Mouse (Mus musculus) kidney, adult 8-10 months (tissue): ENCODE measurements around the gene Avpr1a.

Experiments
- DNase-seq, 2 experiments: peaks; one replicate each; pipeline ENCODE4 v3.0.0; 2022

The Avpr1a gene

DNA sequence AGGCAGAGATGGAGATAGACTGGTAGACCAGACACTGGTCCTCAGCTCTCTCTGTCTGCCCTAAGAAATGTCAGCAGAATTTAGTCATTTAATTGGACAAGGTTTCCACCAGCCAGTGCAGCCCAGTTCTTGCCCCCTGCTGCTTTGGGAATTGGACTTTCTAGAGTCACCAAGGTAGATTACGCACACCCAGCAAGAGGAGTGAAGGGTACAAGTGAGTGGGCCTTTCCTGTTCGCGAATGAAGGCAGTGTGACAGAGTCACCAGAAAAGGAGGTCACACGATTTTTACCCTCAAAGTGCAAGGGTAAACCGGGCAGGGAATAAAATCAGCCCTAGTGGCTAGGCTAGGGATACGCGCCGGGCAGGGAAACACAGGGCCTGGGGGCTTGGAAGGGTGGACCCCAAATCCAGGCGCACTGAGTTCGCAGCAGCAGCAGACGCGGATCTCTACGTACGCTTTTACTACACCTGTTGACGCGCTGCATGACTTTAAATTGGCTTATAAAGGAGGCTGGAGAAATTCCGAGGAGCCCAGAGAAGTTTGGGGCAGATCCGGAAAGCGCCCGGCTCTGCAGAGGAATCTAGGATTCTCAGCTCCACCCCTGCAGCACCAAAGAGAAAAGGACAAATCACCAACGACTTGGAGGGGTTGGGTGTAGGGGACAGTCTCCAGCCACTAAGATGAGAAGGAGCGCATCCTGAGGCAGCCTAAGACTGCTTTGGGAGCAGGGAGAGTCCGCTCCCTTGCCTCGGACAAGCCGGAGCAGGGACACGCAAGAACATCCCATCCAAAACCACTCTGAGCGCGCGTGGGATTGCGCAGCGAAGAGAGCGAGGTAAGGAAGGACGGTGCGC, at the start of gene Avpr1a:
Gene Avpr1a (plus strand): TSS at position 639 of the 856 bp plus-strand sequence.
- DNase-seq, result no peak

DNA sequence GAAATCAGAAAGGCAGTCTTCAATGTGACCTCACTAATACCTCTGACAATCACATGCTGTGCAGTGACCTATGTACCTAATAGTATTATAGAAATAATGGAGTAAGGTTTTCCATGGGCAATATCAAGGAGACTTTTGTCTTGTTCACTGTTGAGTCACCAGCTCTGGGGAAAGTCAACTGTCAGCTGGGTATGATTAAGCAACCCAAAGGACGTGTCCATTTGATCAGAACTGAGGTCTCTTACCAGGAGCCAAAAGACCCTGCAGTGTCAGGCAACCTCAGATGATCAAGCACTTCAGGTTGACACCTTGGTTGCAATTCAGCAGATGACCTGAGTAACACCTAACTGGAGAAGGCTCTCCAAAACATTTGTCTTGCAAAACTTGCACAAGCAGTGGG, 46.0 kb upstream of the Avpr1a start:
- DNase-seq, result no peak

DNA sequence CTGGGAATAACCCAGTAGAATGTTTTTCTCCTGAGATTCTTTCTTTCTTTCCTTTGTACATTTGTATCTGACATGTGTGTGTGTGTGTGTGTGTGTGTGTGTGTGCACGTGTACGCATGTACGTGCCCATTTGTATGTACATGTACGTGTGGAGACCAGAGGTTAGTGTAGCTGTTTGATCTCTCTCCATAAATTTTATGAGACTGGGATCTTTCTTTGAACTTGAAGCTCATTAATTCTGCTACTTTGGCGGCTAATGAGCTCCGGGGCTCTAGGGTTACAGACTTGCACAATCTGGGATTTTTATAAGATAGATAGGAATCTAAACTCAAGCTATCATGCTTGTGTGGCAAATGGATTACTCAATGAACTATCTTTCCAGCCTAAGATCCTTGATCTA, 42.0 kb upstream of the Avpr1a start:
- DNase-seq, result no peak

DNA sequence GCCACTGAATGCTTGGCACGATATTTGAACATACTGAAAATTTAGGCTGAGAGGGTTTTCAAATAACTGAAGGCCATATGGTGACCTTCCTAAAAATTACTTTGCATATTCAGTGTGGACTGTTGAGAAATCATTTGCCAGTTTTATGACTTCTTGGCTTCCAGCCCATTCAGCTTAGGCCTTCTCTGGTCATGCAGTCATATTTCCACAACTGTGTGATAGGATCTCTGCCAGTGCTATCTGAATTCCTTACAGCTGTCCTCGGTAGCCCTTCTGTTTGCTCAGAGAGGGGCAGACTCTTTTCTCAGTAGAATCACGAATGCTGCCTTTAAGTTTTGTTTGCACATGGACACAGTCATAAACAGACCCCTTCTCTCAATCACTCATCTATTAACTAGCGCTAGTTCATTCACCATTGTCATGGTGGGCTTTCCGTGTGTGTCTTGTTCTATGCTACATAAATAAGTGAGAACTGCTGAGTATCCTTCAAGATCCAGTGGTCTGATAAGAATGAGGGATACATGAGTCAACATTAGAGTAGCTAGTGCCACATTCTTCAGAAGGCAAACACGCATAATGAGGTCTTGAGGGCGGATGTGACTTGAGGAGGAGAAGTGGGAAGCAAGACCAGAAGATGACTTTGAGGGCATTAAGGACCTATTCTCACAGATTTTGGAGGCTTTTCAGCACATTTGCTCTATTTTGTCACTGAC, 39.4 kb upstream of the Avpr1a start:
- DNase-seq, result peak; percentile 17 to 59

DNA sequence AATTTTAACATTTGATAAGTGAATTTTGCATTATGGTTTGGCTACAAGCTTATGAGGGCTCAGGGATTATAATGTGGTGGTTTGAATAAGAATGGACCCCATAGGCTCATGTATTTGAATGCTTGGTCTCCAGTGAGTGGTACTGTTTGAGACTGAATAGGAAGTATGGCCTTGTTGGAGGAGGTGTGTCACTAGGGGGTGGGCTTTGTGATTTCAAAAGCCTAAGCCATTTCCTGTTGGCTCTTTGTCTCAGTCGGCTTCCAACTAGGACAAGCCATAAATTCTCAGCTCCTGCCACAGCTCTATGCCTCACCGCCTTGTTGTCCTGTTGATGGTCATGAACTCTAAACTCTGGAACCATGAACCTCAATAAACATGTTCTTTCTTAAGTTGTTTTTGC, 37.5 kb upstream of the Avpr1a start:
- DNase-seq, result no peak

DNA sequence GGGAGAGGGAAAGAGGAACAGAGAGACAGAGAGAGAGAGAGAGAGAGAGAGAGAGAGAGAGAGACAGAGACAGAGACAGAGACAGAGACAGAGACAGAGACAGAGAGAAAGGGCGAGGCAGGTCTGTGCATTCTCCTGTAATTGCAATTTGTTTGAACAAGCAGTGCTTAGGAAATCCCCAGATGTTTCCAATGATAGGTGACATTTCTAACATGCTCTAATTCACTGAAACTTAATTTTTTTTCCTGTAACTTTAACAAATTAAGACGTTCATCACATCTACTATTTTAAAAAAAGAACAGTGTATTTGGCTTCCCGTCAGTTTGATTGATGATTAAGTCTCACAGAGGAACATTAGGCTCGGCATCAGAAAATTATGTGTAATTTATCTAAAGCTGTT, 15.6 kb upstream of the Avpr1a start:
- no peak for DNase-seq

DNA sequence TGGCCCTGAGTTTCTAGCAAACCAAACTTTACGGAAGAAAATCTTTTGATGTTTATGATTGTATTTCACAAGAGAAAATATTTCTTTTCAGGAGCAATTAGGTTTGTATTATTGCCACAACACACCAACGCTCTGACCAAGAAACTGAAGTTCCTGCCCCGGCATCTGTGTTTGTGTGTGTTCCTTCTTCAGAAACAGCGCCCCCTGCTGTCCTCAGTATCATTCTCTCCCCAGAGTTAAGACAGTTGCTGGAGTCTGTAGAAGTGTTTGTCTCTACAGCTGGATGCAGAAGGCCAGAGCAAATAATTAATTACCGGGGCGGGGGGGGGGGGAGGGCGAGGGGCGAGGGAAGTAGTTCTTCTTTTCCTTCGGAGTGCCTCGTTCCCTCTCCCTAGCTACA, 1.0 kb upstream of the Avpr1a start:
- DNase-seq, result peak; percentile 40 to 79

DNA sequence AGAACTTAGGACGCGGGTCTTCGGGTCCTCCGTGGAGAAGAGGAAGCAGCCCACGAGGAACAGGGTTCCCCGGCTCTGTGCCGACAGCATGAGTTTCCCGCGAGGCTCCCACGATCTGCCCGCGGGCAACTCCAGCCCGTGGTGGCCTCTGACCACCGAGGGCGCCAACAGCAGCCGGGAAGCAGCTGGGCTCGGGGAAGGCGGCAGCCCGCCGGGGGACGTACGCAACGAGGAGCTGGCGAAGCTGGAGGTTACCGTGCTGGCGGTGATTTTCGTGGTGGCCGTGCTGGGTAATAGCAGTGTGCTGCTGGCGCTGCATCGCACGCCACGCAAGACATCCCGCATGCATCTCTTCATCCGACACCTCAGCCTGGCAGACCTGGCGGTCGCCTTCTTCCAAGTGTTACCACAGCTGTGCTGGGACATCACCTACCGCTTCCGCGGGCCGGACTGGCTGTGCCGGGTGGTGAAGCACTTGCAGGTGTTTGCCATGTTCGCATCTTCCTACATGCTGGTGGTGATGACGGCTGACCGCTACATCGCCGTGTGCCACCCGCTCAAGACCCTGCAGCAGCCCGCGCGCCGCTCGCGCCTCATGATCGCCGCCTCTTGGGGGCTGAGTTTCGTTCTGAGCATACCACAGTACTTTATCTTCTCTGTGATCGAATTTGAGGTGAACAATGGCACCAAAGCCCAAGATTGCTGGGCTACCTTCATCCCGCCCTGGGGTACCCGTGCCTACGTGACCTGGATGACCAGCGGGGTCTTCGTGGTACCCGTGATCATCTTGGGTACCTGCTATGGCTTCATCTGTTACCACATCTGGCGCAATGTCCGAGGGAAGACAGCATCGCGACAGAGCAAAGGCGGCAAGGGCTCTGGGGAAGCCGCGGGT, 665 bp downstream of the Avpr1a start:
- DNase-seq, result no peak

DNA sequence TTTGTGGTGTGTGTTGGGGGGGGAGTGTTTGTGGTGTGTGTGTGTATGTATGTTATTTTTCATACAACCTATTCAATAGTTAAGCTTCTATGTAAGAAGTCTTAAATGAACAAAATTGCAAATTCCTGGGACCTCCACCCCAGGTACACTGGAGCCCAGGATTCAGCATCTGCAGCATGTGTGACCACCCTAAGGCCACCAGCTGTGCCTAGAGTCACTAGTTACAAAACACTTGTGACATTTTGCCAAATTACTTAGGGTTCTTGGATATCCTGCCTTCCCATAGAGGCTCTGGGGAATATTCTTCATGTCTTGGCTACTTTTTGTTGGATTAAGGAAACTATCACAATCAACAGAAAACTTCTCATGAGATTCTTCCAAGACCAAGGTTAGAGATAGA, 1.6 kb downstream of the Avpr1a start:
- no peak for DNase-seq

DNA sequence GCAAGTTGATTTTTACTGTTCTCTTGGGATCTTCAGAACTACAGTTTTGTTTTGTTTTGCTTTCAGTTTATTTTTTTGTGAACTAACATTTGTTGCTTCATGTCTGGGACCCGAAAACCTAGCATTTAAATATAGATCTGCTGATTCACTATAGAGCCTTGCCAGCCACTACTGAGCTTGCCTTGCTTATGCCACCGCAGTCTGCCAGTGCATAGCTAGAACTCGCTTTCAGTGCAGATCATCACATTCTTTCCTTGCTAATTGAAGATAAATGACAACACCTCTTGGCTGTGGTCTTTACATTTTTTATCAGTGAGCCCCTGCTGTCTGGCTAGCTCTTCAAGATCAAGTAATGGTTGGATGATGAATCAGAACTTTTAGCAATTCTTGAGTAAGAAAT, 5.2 kb downstream of the Avpr1a start:
- no peak for DNase-seq

DNA sequence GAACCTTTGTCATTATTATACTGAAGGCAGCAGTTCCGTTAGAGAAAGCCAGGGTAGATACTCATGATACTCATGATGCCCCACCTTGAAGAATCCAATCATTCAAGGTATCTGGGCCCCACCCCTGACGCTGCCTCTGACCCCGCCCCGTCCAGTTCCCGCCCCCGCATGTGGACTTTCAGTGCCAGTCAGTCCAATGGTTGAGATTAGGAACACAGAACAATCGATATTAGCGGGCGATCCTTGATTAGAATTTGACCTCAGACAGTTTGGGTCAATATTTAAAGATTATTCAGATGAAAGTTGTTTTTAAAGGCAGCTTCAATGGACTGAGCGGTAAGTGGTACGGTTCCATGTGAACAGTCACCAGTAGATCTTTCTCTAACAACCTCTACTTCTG, 7.5 kb downstream of the Avpr1a start:
- DNase-seq, result no peak

DNA sequence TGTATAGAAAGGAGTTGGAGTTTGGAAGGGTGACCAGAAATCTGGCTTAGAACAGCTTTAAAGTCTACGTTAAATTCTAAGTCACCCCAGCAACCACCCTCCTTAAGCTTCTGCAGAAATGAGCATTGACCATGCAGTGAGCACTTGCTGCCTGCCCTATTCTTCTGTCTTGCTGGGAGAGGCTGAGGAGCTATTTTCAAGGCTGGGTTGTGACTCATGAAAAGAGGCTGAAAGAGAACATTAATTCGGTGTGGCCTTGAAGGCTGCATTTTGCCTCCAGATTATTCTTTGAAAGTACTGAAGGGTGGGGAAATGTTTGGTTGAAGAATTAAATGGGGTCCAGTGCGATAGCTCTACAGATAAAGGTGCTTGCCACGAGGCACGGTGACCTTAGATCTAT, 28.5 kb downstream of the Avpr1a start:
- no peak for DNase-seq

DNA sequence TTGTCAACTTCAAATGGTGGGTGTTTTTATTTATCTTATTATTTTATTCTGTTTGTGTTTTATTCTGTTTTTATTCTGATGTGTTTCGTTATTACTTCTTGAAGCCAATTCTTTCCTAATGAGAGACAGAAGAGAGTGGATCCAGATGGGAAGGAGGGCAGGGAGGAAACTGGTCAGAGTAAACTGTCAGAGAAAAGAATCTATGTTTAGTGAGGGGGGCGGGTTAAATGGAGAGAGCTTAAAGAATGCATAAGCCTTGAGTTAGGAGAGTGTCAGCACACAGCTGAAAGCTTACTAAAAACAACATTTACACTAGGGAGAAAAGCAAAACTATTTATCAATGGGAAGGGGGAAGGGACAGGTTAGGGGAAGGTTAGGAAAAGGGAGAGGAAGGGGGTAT, 50.3 kb downstream of the Avpr1a start:
- no peak for DNase-seq

DNA sequence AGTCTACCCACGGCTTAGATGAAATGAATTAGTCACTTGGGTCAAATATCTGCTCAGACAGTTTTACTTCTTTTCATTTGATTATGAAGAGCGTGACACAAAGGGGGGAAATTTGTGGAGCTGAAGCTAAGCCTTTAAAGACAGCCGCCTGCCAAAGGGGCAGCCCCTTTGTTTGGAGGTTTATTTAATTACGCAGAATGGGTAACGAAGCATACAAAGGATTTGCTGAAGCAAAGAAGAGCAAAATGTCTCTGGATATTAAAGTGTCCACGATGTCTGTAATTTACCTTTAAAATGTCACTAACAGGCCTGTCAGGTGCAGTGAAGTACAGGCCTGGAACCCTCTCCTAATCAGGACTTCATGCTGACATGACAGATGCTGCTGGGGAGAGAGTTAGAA, 51.0 kb downstream of the Avpr1a start:
- no peak for DNase-seq
